Mouse (Mus musculus) myocyte (in vitro differentiated cells): ENCODE results near the gene Stk32c.

ENCODE experiments used
- CEBPB ChIP-seq: IDR thresholded peaks from 2 replicates; pipeline ENCODE4 v1.6.1; 2011; ENCODE audit warnings: mild to moderate bottlenecking, moderate library complexity; ENCODE audit not compliant: poor library complexity, insufficient read depth, severe bottlenecking
- MAX ChIP-seq: IDR thresholded peaks from one replicate; pipeline ENCODE4 v1.6.1; 2011; ENCODE audit warnings: low read depth, mild to moderate bottlenecking, control low read depth
- POLR2A ChIP-seq: IDR thresholded peaks from one replicate; pipeline ENCODE4 v1.6.1; 2011; ENCODE audit warnings: low read depth, mild to moderate bottlenecking, control low read depth, moderate library complexity; ENCODE audit not compliant: insufficient read length
- POLR2AphosphoS2 ChIP-seq: IDR thresholded peaks from one replicate; pipeline ENCODE4 v1.6.1; 2011; ENCODE audit warnings: low read depth, control low read depth; ENCODE audit not compliant: insufficient read length
- REST ChIP-seq: IDR thresholded peaks from one replicate; pipeline ENCODE4 v1.6.1; 2011; ENCODE audit warnings: mild to moderate bottlenecking, control low read depth, moderate library complexity; ENCODE audit not compliant: insufficient read depth, insufficient read length
- SRF ChIP-seq: IDR thresholded peaks from one replicate; pipeline ENCODE4 v1.6.1; 2011; ENCODE audit warnings: low read depth; ENCODE audit not compliant: control insufficient read depth, insufficient read length
- TCF12 ChIP-seq: IDR thresholded peaks from one replicate; pipeline ENCODE4 v1.6.1; 2011; ENCODE audit warnings: mild to moderate bottlenecking, control low read depth; ENCODE audit not compliant: poor library complexity, insufficient read depth, severe bottlenecking
- TCF3 ChIP-seq: IDR thresholded peaks from one replicate; pipeline ENCODE4 v1.6.1; 2011; ENCODE audit warnings: low read depth, control low read depth; ENCODE audit not compliant: insufficient read length
- USF1 ChIP-seq: IDR thresholded peaks from one replicate; pipeline ENCODE4 v1.6.1; 2011; ENCODE audit warnings: low read depth, mild to moderate bottlenecking, control low read depth, moderate library complexity

- TF ChIP-seq CEBPB = no peak
- no peak for TF ChIP-seq USF1
- TF ChIP-seq POLR2AphosphoS2 = no peak
- TF ChIP-seq TCF12 = no peak
- TF ChIP-seq POLR2A = no peak
- no peak for TF ChIP-seq REST
- TF ChIP-seq MAX = no peak
- TF ChIP-seq SRF = no peak
- TF ChIP-seq TCF3 = no peak
Observed at GRCm38 (mm10) chr7:139095282-139095681, 117.8 kb downstream of the Stk32c start.
